Mouse (Mus musculus) hindbrain, embryonic 16.5 days (tissue): ENCODE measurements at regions not wholly inside any gene's neighbourhood (a gene's known extent, or its start where the extent isn't known, plus 50 kb on each side); places are given as distances from the start of the nearest gene placed in this dataset.

Experiments
- ATAC-seq: fragments of 200-750 bp; cut with Nextera tagmentation; 2 replicates; pipeline ENCODE4 v1.8.0; 2017; ENCODE audit warnings: moderate TSS enrichment, moderate library complexity
- H3K27ac ChIP-seq: fragments of 300-500 bp; sonication (generic); 2 replicates; pipeline ENCODE4 v1.5.1; 2014; ENCODE audit warnings: low read depth, mild to moderate bottlenecking, control low read depth, low read length, moderate library complexity
- H3K27me3 ChIP-seq: fragments of 300-500 bp; sonication (generic); replicated peaks from 2 replicates; pipeline ENCODE4 v1.6.1; 2014; ENCODE audit warnings: low read length; ENCODE audit not compliant: control insufficient read depth, insufficient read depth
- H3K36me3 ChIP-seq: fragments of 300-500 bp; sonication (generic); 2 replicates; pipeline ENCODE4 v1.6.1; 2014; ENCODE audit warnings: mild to moderate bottlenecking, low read length, moderate library complexity, mixed read lengths; ENCODE audit not compliant: control insufficient read depth, insufficient read depth
- H3K4me1 ChIP-seq: fragments of 300-500 bp; sonication (generic); 2 replicates; pipeline ENCODE4 v1.6.1; 2014; ENCODE audit warnings: low read depth, low read length; ENCODE audit not compliant: control insufficient read depth, insufficient read depth
- H3K4me2 ChIP-seq: fragments of 300-500 bp; sonication (generic); 2 replicates; pipeline ENCODE4 v1.6.1; 2014; ENCODE audit warnings: mild to moderate bottlenecking, low read length, control low read depth, moderate library complexity
- H3K4me3 ChIP-seq: fragments of 300-500 bp; sonication (generic); 2 replicates; pipeline ENCODE4 v1.5.1; 2014; ENCODE audit warnings: mild to moderate bottlenecking, low read length, control low read depth, moderate library complexity
- H3K9ac ChIP-seq: fragments of 300-500 bp; sonication (generic); 2 replicates; pipeline ENCODE4 v1.6.1; 2014; ENCODE audit warnings: low read depth, mild to moderate bottlenecking, control low read depth, low read length, moderate library complexity
- H3K9me3 ChIP-seq: fragments of 300-500 bp; sonication (generic); 2 replicates; pipeline ENCODE4 v1.6.1; 2014; ENCODE audit warnings: mild to moderate bottlenecking, low read length, moderate library complexity; ENCODE audit not compliant: control insufficient read depth
- WGBS: fragments of 180-500 bp; shearing (Covaris S2); extraction: QIAGEN DNeasy Blood & Tissue Kit; methylation state at CpG from one replicate; pipeline ENCODE4 v1.1.7; 2014; 5-methylcytosine and 5-hydroxymethylcytosine counted together

- H3K27me3 ChIP-seq = no peaks in the 10 kb centered on the region
- peak overlapping the region; percentile 18 for H3K4me3 ChIP-seq
- 54% methylated on average over 20 of the region's 20 CpGs for WGBS
- peak overlapping the region; percentile 36 for H3K4me2 ChIP-seq
- H3K9me3 ChIP-seq = no peaks in the 10 kb centered on the region
- H3K27ac ChIP-seq = peak overlapping the region; percentile 67; the same call in 1 of the 2 replicates
- no peaks in the 10 kb centered on the region for H3K36me3 ChIP-seq
- ATAC-seq = peak; percentile 75; the same call in 1 of the 2 replicates
- H3K9ac ChIP-seq = peak overlapping the region; percentile 25; the same call in 1 of the 2 replicates
- H3K4me1 ChIP-seq = peaks cover 2% of the 10 kb centered on the region; the same call in 1 of the 2 replicates
Observed at GRCm38 (mm10) chr5:75835556-75835961, 142.7 kb downstream of the Kdr start.

GRCm38 (mm10) chr5:75834766-75835555, 143.3 kb downstream of the Kdr start:
- H3K9me3 ChIP-seq = no peaks in the 10 kb centered on the region
- 58% methylated on average over 17 of the region's 17 CpGs for WGBS
- ATAC-seq = 0 out of 2 replicates have a peak, but pooled peaks have one; percentile 48
- H3K4me1 ChIP-seq = peaks cover 2% of the 10 kb centered on the region
- H3K9ac ChIP-seq = 0 out of 2 replicates have a peak overlapping the region, but pooled peaks have one; percentile 25
- no peaks in the 10 kb centered on the region for H3K27me3 ChIP-seq
- no peaks in the 10 kb centered on the region for H3K36me3 ChIP-seq
- H3K27ac ChIP-seq = peak overlapping the region; percentile 67; the same call in 1 of the 2 replicates
- H3K4me2 ChIP-seq = peak overlapping the region; percentile 36
- H3K4me3 ChIP-seq = peak overlapping the region; percentile 18

GRCm38 (mm10) chr5:75832341-75832740, 145.9 kb downstream of the Kdr start:
- ATAC-seq = no peak
- H3K9ac ChIP-seq = no peak overlapping the region
- peaks cover 2% of the 10 kb centered on the region for H3K4me1 ChIP-seq
- WGBS = 92% methylated on average over 5 of the region's 5 CpGs
- no peak overlapping the region for H3K4me2 ChIP-seq
- H3K27ac ChIP-seq = no peak overlapping the region
- H3K36me3 ChIP-seq = no peaks in the 10 kb centered on the region
- H3K4me3 ChIP-seq = no peak overlapping the region
- H3K27me3 ChIP-seq = no peaks in the 10 kb centered on the region
- no peaks in the 10 kb centered on the region for H3K9me3 ChIP-seq

GRCm38 (mm10) chr5:75829850-75830625, 148.2 kb downstream of the Kdr start:
- WGBS = 51% methylated on average over 6 of the region's 6 CpGs
- no peaks in the 10 kb centered on the region for H3K9me3 ChIP-seq

GRCm38 (mm10) chr5:75828332-75828731, 149.9 kb downstream of the Kdr start:
- no peaks in the 10 kb centered on the region; the same call in 1 of the 2 replicates for H3K4me1 ChIP-seq
- no peaks in the 10 kb centered on the region for H3K9me3 ChIP-seq
- no peak overlapping the region for H3K4me3 ChIP-seq
- no peaks in the 10 kb centered on the region for H3K36me3 ChIP-seq
- no peak for ATAC-seq
- H3K4me2 ChIP-seq = no peak overlapping the region
- H3K9ac ChIP-seq = no peak overlapping the region
- 89% methylated on average over 5 of the region's 5 CpGs for WGBS
- H3K27ac ChIP-seq = no peak overlapping the region
- H3K27me3 ChIP-seq = no peaks in the 10 kb centered on the region

More at GRCm38 (mm10) chr5:75829850-75830625, 148.2 kb downstream of the Kdr start:
- Histone ChIP-seq H3K36me3 (no peaks in the 10 kb centered on the region), H3K9ac (no peak overlapping the region), H3K4me1 (peaks cover 2% of the 10 kb centered on the region), H3K27me3 (no peaks in the 10 kb centered on the region), H3K27ac (no peak overlapping the region), H3K4me3 (no peak overlapping the region), H3K4me2 (no peak overlapping the region)
- ATAC-seq = no peak

- Histone ChIP-seq H3K9me3 (no peaks in the 10 kb centered on the region), H3K27me3 (no peaks in the 10 kb centered on the region), H3K4me2 (no peak overlapping the region), H3K36me3 (no peaks in the 10 kb centered on the region), H3K4me1 (no peaks in the 10 kb centered on the region; the same call in 1 of the 2 replicates), H3K9ac (no peak overlapping the region), H3K4me3 (no peak overlapping the region), H3K27ac (no peak overlapping the region)
- no peak for ATAC-seq
- WGBS = 81% methylated on average over 10 of the region's 10 CpGs
Observed at GRCm38 (mm10) chr5:75826283-75827098, 151.8 kb downstream of the Kdr start.

- ATAC-seq = peak; percentile 48; the same call in 1 of the 2 replicates
- Histone ChIP-seq H3K9me3 (no peaks in the 10 kb centered on the region), H3K27me3 (no peaks in the 10 kb centered on the region), H3K36me3 (no peaks in the 10 kb centered on the region), H3K4me1 (no peaks in the 10 kb centered on the region; the same call in 1 of the 2 replicates), H3K4me3 (no peak overlapping the region), H3K27ac (no peak overlapping the region), H3K9ac (no peak overlapping the region), H3K4me2 (no peak overlapping the region)
- 49% methylated on average over 5 of the region's 5 CpGs for WGBS
Observed at GRCm38 (mm10) chr5:75825576-75825975, 152.7 kb downstream of the Kdr start.

GRCm38 (mm10) chr5:75824660-75825059, 153.6 kb downstream of the Kdr start:
- no peaks in the 10 kb centered on the region for H3K27me3 ChIP-seq
- 89% methylated on average over 4 of the region's 4 CpGs for WGBS
- no peak overlapping the region for H3K4me2 ChIP-seq
- H3K9ac ChIP-seq = no peak overlapping the region
- no peak overlapping the region for H3K4me3 ChIP-seq
- no peaks in the 10 kb centered on the region for H3K9me3 ChIP-seq
- no peak for ATAC-seq
- H3K4me1 ChIP-seq = no peaks in the 10 kb centered on the region
- no peaks in the 10 kb centered on the region for H3K36me3 ChIP-seq
- H3K27ac ChIP-seq = no peak overlapping the region
